Mouse (Mus musculus) natural killer cell, adult 2 months (primary cell): ENCODE measurements around the gene Dmbt1.
A peak's percentile ranks its signal among the peaks of the same experiment; 100 is the strongest.
"Not testable (repeated sequence)": the region's sequence is repeated elsewhere in the genome, so short reads cannot be mapped to it uniquely, and the experiment has no call there.

Experiments
- DNase-seq, 2 experiments: peaks; one replicate each; pipeline ENCODE4 v3.0.0; 2022; ENCODE audit warnings: low spot score in 2 of 2

The Dmbt1 gene

GRCm38 (mm10) chr7:131054808-131055370 lies 23.0 kb downstream of the Dmbt1 start:
- no peak for DNase-seq

- not testable (repeated sequence) for DNase-seq
These were observed 26.1 kb downstream of the Dmbt1 start for GRCm38 (mm10) chr7:131057918-131058317.

- not testable (repeated sequence) for DNase-seq
These were observed 28.0 kb downstream of the Dmbt1 start for GRCm38 (mm10) chr7:131059808-131060207.

- DNase-seq, result no peak
These were observed 30.7 kb downstream of the Dmbt1 start for GRCm38 (mm10) chr7:131062541-131062940.

- peak in 1 of 2 experiments; percentile 16 for DNase-seq
These were observed 36.3 kb downstream of the Dmbt1 start for GRCm38 (mm10) chr7:131068191-131068590.

GRCm38 (mm10) chr7:131073476-131073875 lies 41.6 kb downstream of the Dmbt1 start:
- peak in 1 of 2 experiments; percentile 7 for DNase-seq

- DNase-seq, result not testable (repeated sequence)
These were observed 42.2 kb downstream of the Dmbt1 start for GRCm38 (mm10) chr7:131074098-131074497.

- peak in 1 of 2 experiments; percentile 10 for DNase-seq
These were observed 44.1 kb downstream of the Dmbt1 start for GRCm38 (mm10) chr7:131075956-131076355.

GRCm38 (mm10) chr7:131082403-131082802 lies 50.5 kb downstream of the Dmbt1 start:
- DNase-seq, result not testable (repeated sequence)

GRCm38 (mm10) chr7:131112486-131112885 lies 80.6 kb downstream of the Dmbt1 start:
- DNase-seq, result peak in 1 of 2 experiments; percentile 3

GRCm38 (mm10) chr7:131113676-131114075 lies 81.8 kb downstream of the Dmbt1 start:
- DNase-seq, result no peak

- DNase-seq, result no peak
These were observed 82.6 kb downstream of the Dmbt1 start for GRCm38 (mm10) chr7:131114434-131114833.

GRCm38 (mm10) chr7:131122210-131122807 lies 90.5 kb downstream of the Dmbt1 start:
- DNase-seq, result no peak

- no peak for DNase-seq
These were observed 98.2 kb downstream of the Dmbt1 start for GRCm38 (mm10) chr7:131130021-131130420.

- DNase-seq, result no peak
These were observed 101.3 kb downstream of the Dmbt1 start for GRCm38 (mm10) chr7:131133181-131133580.

GRCm38 (mm10) chr7:131146214-131146613 lies 114.4 kb downstream of the Dmbt1 start, which contains the start of gene 4933402N03Rik:
TSS of gene 4933402N03Rik (minus strand) at chr7:131146314.
- no peak for DNase-seq

GRCm38 (mm10) chr7:131150179-131150578 lies 118.3 kb downstream of the Dmbt1 start:
- DNase-seq, result no peak

- DNase-seq, result no peak
These were observed 121.2 kb downstream of the Dmbt1 start for GRCm38 (mm10) chr7:131153044-131153443.

GRCm38 (mm10) chr7:131162251-131162650 lies 130.4 kb downstream of the Dmbt1 start:
- DNase-seq, result no peak

GRCm38 (mm10) chr7:131167771-131168170 lies 135.9 kb downstream of the Dmbt1 start:
- no peak for DNase-seq

- no peak for DNase-seq
These were observed 137.2 kb downstream of the Dmbt1 start for GRCm38 (mm10) chr7:131169099-131169498.
